Mouse (Mus musculus): Measurements from ENCODE around the gene Grcc10. TPM values are rescaled to one million over a fixed set of nuclear protein-coding genes. Genes with fewer than 3 reads are reported as not detected.

Gene Grcc10
- polyA plus RNA-seq, 1 experiment from 2014 or later = 80.2 TPM

DNA sequence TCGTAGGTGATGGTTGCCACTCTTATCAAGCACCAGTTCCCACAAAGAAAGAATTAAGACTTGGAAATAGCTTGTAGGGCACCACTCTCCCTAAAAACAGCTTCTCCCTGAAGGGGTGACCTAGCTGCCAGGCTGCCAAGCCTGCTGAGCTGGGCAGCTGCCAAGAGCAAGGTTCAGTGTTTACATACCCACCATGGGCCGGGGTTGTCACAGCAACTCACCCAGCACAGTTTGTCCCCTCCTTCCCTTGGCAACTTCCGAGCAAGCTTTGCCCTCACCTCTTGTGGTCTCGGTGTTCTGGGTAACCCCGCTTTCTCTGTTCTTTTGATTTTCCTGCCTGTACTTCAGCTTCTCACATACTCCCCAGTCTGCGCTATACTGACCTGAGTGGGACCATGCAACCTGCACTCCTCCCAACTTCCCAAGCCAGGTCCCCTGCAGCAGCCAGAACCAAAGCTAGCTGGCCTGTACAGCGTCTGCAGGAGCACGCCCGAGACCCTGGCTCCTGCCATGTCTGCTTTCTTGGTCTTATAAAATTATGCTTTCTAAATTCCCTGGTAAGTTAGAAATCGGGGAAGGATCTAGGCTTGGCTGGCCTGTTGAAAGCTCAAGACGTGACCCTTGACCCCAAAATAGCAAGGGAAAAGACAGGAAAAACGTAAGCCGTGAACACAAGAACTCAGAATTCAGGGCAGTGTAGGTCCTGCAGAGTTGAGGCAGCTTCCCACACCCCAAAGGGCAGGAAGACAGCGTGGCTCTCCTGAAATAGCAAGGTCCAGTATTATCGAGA, 46.8 kb downstream of the Grcc10 start:
- Histone ChIP-seq H3K36me3 (peaks cover 36% of the 10 kb centered on the region), H3K4me3 (replicated peaks) (no peak overlapping the region), H3K27ac (no peak overlapping the region), H3K27me3 (no peaks in the 10 kb centered on the region), H3K9me3 (replicated peaks) (no peaks in the 10 kb centered on the region), H3K9ac (no peak overlapping the region), H3K4me1 (replicated peaks) (peaks cover 46% of the 10 kb centered on the region), H3K4me2 (no peak overlapping the region)
- 84% methylated on average over 15 of the region's 15 CpGs for WGBS (ENCODE audit: insufficient replicate concordance)
- ATAC-seq (ENCODE audit: low read depth) (no peak), DNase-seq (no peak)

DNA sequence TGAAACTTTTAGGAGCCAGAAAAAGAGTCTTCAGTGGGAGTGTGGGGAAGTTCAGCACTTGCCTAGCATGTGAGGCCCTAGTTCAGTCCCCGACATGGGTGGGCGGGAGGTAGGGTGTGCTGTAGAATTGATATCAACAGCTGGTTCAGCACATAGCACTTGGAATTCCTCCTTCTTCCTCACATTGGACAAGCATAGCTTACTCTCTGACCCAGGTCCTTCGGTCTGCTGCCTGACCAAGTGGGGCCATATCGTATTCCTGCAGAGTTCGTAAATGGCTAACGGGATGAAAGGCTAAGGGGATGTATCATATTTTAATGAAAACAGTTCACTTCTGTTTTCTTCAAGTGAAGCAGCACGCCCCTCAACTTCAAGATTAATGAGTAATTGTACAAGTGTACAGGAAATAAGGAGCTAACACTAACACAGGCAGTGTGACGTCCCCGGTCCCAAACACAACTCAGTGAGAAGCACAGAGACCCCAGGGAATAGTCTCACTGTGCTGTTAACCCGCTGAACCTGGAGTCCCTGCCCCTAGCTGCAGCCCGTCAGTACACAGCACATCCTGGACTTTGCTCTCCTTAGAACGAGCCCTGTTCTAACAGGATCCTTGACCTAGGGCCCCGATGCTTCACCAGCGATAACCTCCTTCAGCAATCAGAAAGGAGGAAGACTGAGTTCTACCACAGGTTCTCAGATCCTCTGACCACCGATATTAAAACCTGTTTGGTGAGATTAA, 47.8 kb downstream of the Grcc10 start:
- DNase-seq (no peak), ATAC-seq (ENCODE audit: low read depth) (no peak)
- 76% methylated on average over 15 of the region's 15 CpGs for WGBS (ENCODE audit: insufficient replicate concordance)
- no peak overlapping the region for H3K27ac ChIP-seq
- no peak overlapping the region for H3K9ac ChIP-seq
- H3K36me3 ChIP-seq = peaks cover 27% of the 10 kb centered on the region
- no peak overlapping the region for H3K4me2 ChIP-seq
- H3K4me3 ChIP-seq (replicated peaks) = no peak overlapping the region
- H3K9me3 ChIP-seq (replicated peaks) = no peaks in the 10 kb centered on the region
- H3K27me3 ChIP-seq = no peaks in the 10 kb centered on the region
- H3K4me1 ChIP-seq (replicated peaks) = peaks cover 46% of the 10 kb centered on the region

DNA sequence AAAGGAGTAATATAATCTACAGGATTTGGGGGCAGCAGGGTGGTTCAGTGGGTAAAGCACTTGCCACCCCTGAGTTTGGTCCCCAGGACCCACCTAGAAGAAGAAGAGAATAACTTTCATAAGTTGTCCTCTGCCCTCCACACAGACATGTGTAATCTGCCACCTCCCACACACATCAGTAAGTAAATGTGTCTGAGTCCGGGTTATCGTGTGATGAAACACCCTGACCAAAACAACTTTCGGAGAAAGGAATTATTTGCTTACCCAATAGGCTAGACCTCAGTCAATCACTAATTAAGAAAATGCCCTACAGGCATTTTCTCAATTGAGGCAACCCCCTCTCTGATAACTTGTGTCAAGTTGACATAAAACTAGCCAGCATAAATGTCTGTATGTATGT, 50.7 kb downstream of the Grcc10 start:
- no peak for DNase-seq
- no peak overlapping the region for H3K27ac ChIP-seq
- no peaks in the 10 kb centered on the region for H3K27me3 ChIP-seq
- peaks cover 70% of the 10 kb centered on the region for H3K4me1 ChIP-seq (replicated peaks)
- peaks cover 15% of the 10 kb centered on the region for H3K36me3 ChIP-seq
- no peak overlapping the region for H3K4me2 ChIP-seq
- no peak overlapping the region for H3K9ac ChIP-seq
- no peak overlapping the region for H3K4me3 ChIP-seq (replicated peaks)
- ATAC-seq (ENCODE audit: low read depth) = no peak
- WGBS (ENCODE audit: insufficient replicate concordance) = 84% methylated on average over 3 of the region's 3 CpGs
- no peaks in the 10 kb centered on the region for H3K9me3 ChIP-seq (replicated peaks)

MicroRNAs within 50 kb of the gene (microRNA counts, 519-probe panel; counts per million panel counts)
- microRNA mmu-miR-141 = 114 counts per million
- 3,035 counts per million, percentile 15 among the panel's probes with 10 or more counts for microRNA mmu-miR-200c

Small RNA genes lying within 50 kb of the gene (microRNA-seq; reads per million reads assigned to microRNA genes)
- gene Mir141 (109 reads per million, percentile 52 among the genes with 10 or more reads in this experiment), gene Mir200c (846 reads per million, percentile 73 among the genes with 10 or more reads in this experiment)

Other genes with a start within 250 kb of the Grcc10 start
- gene C1rl, start 248.3 kb downstream of the Grcc10 start, polyA plus RNA-seq (2015; fragmentation: Nextera tagmentation; extraction: Ambion mirVana) = 6.1 and 7.0 TPM in 2 replicates
- 7.5 and 8.4 TPM in 2 replicates for gene C1ra, start 229.0 kb downstream of the Grcc10 start, polyA plus RNA-seq (2015; fragmentation: Nextera tagmentation; extraction: Ambion mirVana)
- 21.1 and 23.9 TPM in 2 replicates for gene C1s1, start 199.0 kb downstream of the Grcc10 start, polyA plus RNA-seq (2015; fragmentation: Nextera tagmentation; extraction: Ambion mirVana)
- not detected in 2 replicates for gene C1rb, start 171.1 kb downstream of the Grcc10 start, polyA plus RNA-seq (2015; fragmentation: Nextera tagmentation; extraction: Ambion mirVana)
- gene C1s2, start 105.3 kb downstream of the Grcc10 start, polyA plus RNA-seq (2015; fragmentation: Nextera tagmentation; extraction: Ambion mirVana) = not detected in 2 replicates
- gene Lpcat3, start 78.3 kb downstream of the Grcc10 start, polyA plus RNA-seq (2015; fragmentation: Nextera tagmentation; extraction: Ambion mirVana) = 68.4 and 73.9 TPM in 2 replicates
- gene Emg1, start 29.2 kb downstream of the Grcc10 start, polyA plus RNA-seq (2015; fragmentation: Nextera tagmentation; extraction: Ambion mirVana) = 189 and 198 TPM in 2 replicates
- 356 and 373 TPM in 2 replicates for gene Phb2, start 29.0 kb downstream of the Grcc10 start, polyA plus RNA-seq (2015; fragmentation: Nextera tagmentation; extraction: Ambion mirVana)
- 28.7 and 29.5 TPM in 2 replicates for gene Ptpn6, start 2.7 kb downstream of the Grcc10 start, polyA plus RNA-seq (2015; fragmentation: Nextera tagmentation; extraction: Ambion mirVana)
- not detected in 2 replicates for gene Gm45234, start 14.6 kb upstream of the Grcc10 start, polyA plus RNA-seq (2015; fragmentation: Nextera tagmentation; extraction: Ambion mirVana)
- gene Atn1, start 15.2 kb upstream of the Grcc10 start, polyA plus RNA-seq (2015; fragmentation: Nextera tagmentation; extraction: Ambion mirVana) = 1.5 and 1.8 TPM in 2 replicates
- gene Eno2, start 28.3 kb upstream of the Grcc10 start, polyA plus RNA-seq (2015; fragmentation: Nextera tagmentation; extraction: Ambion mirVana) = 0.32 and 0.42 TPM in 2 replicates
- not detected in 2 replicates for gene Lrrc23, start 38.4 kb upstream of the Grcc10 start, polyA plus RNA-seq (2015; fragmentation: Nextera tagmentation; extraction: Ambion mirVana)
- gene Spsb2, start 67.3 kb upstream of the Grcc10 start, polyA plus RNA-seq (2015; fragmentation: Nextera tagmentation; extraction: Ambion mirVana) = 8.6 and 9.6 TPM in 2 replicates
- 461 and 495 TPM in 2 replicates for gene Tpi1, start 72.9 kb upstream of the Grcc10 start, polyA plus RNA-seq (2015; fragmentation: Nextera tagmentation; extraction: Ambion mirVana)
- gene Usp5, start 88.1 kb upstream of the Grcc10 start, polyA plus RNA-seq (2015; fragmentation: Nextera tagmentation; extraction: Ambion mirVana) = 63.5 and 67.5 TPM in 2 replicates
- gene Cdca3, start 88.2 kb upstream of the Grcc10 start, polyA plus RNA-seq (2015; fragmentation: Nextera tagmentation; extraction: Ambion mirVana) = 202 and 204 TPM in 2 replicates
- gene Gnb3, start 98.9 kb upstream of the Grcc10 start, polyA plus RNA-seq (2015; fragmentation: Nextera tagmentation; extraction: Ambion mirVana) = 0.16 and 0.23 TPM in 2 replicates
- 1.4 and 1.9 TPM in 2 replicates for gene P3h3, start 116.4 kb upstream of the Grcc10 start, polyA plus RNA-seq (2015; fragmentation: Nextera tagmentation; extraction: Ambion mirVana)
- gene Gpr162, start 122.6 kb upstream of the Grcc10 start, polyA plus RNA-seq (2015; fragmentation: Nextera tagmentation; extraction: Ambion mirVana) = 0.08 and 0.14 TPM in 2 replicates
- 0.17 TPM in 1 of 2 replicates, not detected in the other for gene Cd4, start 146.8 kb upstream of the Grcc10 start, polyA plus RNA-seq (2015; fragmentation: Nextera tagmentation; extraction: Ambion mirVana)
- gene Lag3, start 170.3 kb upstream of the Grcc10 start, polyA plus RNA-seq (2015; fragmentation: Nextera tagmentation; extraction: Ambion mirVana) = 0.14 and 0.18 TPM in 2 replicates
- 42.3 and 47.6 TPM in 2 replicates for gene Ptms, start 178.7 kb upstream of the Grcc10 start, polyA plus RNA-seq (2015; fragmentation: Nextera tagmentation; extraction: Ambion mirVana)
- gene Mlf2, start 190.0 kb upstream of the Grcc10 start, polyA plus RNA-seq (2015; fragmentation: Nextera tagmentation; extraction: Ambion mirVana) = 129 and 134 TPM in 2 replicates
- 67.3 and 77.6 TPM in 2 replicates for gene Cops7a, start 224.2 kb upstream of the Grcc10 start, polyA plus RNA-seq (2015; fragmentation: Nextera tagmentation; extraction: Ambion mirVana)

Measured in liver, embryonic 13.5 days (tissue).